Mouse (Mus musculus) heart, embryonic 10.5 days (tissue): Measurements from ENCODE around the gene B3gnt8. TPM values are rescaled to one million over a fixed set of nuclear protein-coding genes. Genes with fewer than 3 reads are reported as not detected.
A peak's percentile ranks its signal among the peaks of the same experiment; 100 is the strongest.

ENCODE experiments used
- DNase-seq: peaks from one replicate; pipeline ENCODE4 v3.0.0-alpha.2; 2017; ENCODE audit warnings: low spot score
- H3K27ac ChIP-seq: fragments of 300-500 bp; sonication (generic); 2 replicates; pipeline ENCODE4 v1.5.1; 2016; ENCODE audit warnings: mild to moderate bottlenecking
- H3K27me3 ChIP-seq: fragments of 300-500 bp; sonication (generic); 2 replicates; pipeline ENCODE4 v1.6.1; 2016; ENCODE audit warnings: mild to moderate bottlenecking; ENCODE audit not compliant: poor library complexity, insufficient read depth, severe bottlenecking
- H3K36me3 ChIP-seq: fragments of 300-500 bp; sonication (generic); 2 replicates; pipeline ENCODE4 v1.6.1; 2016; ENCODE audit warnings: mild to moderate bottlenecking, moderate library complexity
- H3K4me1 ChIP-seq: fragments of 300-500 bp; sonication (generic); 2 replicates; pipeline ENCODE4 v1.6.1; 2016; ENCODE audit warnings: mild to moderate bottlenecking
- H3K4me3 ChIP-seq: fragments of 300-500 bp; sonication (generic); 2 replicates; pipeline ENCODE4 v1.5.1; 2016; ENCODE audit warnings: mild to moderate bottlenecking, moderate library complexity
- H3K9me3 ChIP-seq: fragments of 300-500 bp; sonication (generic); 2 replicates; pipeline ENCODE4 v1.6.1; 2016; ENCODE audit warnings: mild to moderate bottlenecking, moderate library complexity
- WGBS: fragments of 180-500 bp; shearing (Covaris S2); methylation state at CpG from one replicate; pipeline ENCODE4 v1.1.7; 2016; 5-methylcytosine and 5-hydroxymethylcytosine counted together
- polyA plus RNA-seq: library from polyadenylated mRNA; unstranded; fragments of >200 nt; fragmentation: Nextera tagmentation; extraction: Ambion mirVana; gene quantifications from 2 replicates; pipeline ENCODE4 v1.2.1, GENCODE M21; 2016

Gene B3gnt8
- polyA plus RNA-seq, 1 experiment from 2014 or later, result 5.4 TPM

DNA sequence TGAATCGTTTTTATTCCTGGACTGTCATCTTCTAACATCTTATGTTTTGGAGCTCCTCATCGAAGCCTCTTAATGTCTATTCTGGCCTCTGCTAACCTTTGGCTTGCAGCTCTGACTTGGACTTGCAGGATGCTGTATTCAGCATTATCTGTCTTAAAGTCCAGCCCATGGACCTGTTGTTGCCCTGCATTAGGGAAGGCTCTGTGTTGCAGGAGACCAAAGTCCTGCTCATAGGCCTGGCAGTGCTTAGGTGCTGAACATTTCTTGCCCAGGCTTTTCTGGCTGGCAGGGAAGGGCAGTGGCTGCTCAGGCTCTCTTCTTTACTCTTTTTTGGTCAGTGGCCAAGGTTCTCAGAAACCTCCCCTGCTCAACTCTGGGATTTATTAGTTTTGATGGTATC lies 19.3 kb upstream of the B3gnt8 start:
- H3K36me3 ChIP-seq, result no peaks in the 10 kb centered on the region
- no peaks in the 10 kb centered on the region for H3K9me3 ChIP-seq
- WGBS, result 75% methylated on average over 2 of the region's 2 CpGs
- H3K27me3 ChIP-seq, result 0 out of 2 replicates have a peak, but pooled peaks cover 5% of the 10 kb centered on the region
- no peak overlapping the region for H3K4me3 ChIP-seq
- H3K27ac ChIP-seq, result no peak overlapping the region
- H3K4me1 ChIP-seq, result no peaks in the 10 kb centered on the region
- no peak for DNase-seq

DNA sequence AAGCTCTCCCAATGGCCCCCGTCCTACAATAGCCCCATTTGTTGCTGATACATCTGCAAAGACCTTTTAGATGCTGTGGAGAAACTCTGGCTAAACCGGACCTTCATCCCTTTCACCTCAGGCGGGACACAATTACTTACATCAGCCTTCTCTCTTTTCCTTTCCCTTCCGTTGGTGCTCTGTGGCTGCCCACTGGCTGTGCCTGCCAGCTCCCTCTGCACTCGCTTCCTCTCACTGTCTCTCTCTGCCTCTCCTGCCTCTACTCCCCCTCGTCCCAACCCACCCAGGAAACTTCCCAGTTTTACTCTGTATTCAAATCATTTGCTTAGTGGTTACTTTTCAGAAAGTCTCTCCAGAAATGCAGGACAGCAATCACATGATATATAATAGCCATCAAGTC lies 16.4 kb upstream of the B3gnt8 start:
- Histone ChIP-seq H3K27me3 (0 out of 2 replicates have a peak, but pooled peaks cover 5% of the 10 kb centered on the region), H3K4me3 (no peak overlapping the region), H3K9me3 (no peaks in the 10 kb centered on the region), H3K36me3 (no peaks in the 10 kb centered on the region), H3K27ac (no peak overlapping the region), H3K4me1 (no peaks in the 10 kb centered on the region)
- DNase-seq, result peak; percentile 20
- WGBS, result 33% methylated on average over 6 of the region's 6 CpGs

DNA sequence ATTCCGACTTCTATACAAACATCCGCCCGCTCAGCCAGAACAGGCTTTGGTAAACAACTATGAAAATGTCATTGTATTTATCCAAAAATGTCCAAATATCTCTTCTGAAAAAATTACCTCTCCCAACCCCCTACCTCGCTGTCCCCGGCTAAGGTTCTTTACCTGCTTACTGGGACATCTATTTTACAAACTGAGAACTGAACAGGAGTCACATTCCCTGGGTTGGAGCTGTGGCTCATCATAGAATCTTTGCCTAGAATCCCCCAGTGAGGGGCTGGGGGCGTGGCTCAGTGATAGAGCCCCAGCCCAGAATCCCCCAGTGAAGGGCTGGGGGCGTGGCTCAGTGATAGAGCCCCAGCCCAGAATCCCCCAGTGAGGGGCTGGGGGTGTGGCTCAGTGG lies 15.0 kb upstream of the B3gnt8 start:
- H3K27me3 ChIP-seq, result peaks cover 8% of the 10 kb centered on the region; the same call in 1 of the 2 replicates
- DNase-seq, result no peak
- no peaks in the 10 kb centered on the region for H3K36me3 ChIP-seq
- WGBS, result 48% methylated on average over 7 of the region's 7 CpGs
- H3K4me3 ChIP-seq, result no peak overlapping the region
- no peaks in the 10 kb centered on the region for H3K9me3 ChIP-seq
- H3K27ac ChIP-seq, result no peak overlapping the region
- no peaks in the 10 kb centered on the region for H3K4me1 ChIP-seq

DNA sequence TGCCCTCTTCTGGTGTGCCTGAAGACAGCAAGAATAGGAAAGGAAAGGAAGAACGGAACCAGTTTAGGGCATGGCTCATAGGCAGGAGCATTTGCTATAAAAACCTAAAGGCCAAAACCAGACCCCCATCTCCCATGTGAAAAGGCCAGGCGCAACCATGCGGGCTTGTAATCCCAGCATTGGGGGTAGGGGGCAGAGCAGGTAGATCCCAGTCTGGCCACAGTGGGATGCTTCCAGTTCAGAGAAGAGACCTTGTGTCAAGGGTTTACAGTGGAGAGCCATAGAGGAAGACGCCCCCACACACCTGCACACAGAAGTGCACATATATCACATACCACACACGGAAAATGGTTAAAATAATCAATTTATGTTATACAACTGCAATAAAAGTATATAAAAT lies 12.4 kb upstream of the B3gnt8 start:
- Histone ChIP-seq H3K27ac (no peak overlapping the region), H3K4me3 (no peak overlapping the region), H3K27me3 (peaks cover 8% of the 10 kb centered on the region; the same call in 1 of the 2 replicates), H3K36me3 (no peaks in the 10 kb centered on the region), H3K9me3 (no peaks in the 10 kb centered on the region), H3K4me1 (no peaks in the 10 kb centered on the region)
- peak; percentile 59 for DNase-seq
- WGBS, result 86% methylated on average over 5 of the region's 5 CpGs

DNA sequence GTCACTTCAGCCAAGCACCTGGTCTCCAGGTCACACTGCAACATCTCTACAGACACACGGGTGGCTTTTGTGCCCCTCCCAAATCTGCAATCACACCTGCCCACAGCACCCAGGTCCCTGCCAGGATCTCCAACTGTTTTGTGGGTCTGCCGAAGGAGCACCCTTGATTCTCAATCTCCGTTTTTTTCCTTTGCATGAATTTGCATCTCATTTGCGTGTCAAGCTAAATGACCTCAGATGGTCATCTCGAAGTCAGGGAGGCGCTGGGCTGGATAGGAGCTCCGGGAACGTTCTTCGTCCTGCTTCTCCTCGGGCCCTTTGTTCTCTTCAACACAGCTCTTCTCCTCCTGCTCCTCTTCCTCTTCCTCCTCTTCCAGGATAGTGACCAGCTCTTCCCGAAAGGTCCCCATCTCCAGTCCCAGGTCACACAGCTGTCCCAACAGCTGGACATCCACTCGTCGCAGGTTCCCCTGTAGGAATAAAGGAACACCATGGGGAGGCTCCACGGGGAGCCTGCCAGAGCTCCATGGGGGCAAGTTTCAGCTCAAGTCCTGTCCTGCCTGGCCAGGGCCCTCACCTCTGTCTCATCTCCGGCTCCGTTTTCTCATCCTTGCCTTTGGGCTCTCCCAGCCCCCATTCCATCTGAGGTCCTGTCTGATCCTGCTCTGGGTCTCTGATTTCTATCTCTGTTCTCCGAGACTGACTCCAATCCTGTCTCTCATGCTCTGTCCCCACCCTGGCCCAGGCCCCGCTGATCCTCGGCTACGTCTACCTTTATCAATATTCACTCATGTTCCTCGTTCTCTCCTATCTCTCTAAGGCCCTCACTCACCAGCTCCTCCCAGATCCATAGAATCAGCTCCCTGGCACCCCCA lies 11.4 kb upstream of the B3gnt8 start:
- Histone ChIP-seq H3K27me3 (peaks cover 8% of the 10 kb centered on the region; the same call in 1 of the 2 replicates), H3K9me3 (no peaks in the 10 kb centered on the region), H3K36me3 (no peaks in the 10 kb centered on the region), H3K4me3 (no peak overlapping the region), H3K4me1 (peaks cover 6% of the 10 kb centered on the region; the same call in 1 of the 2 replicates), H3K27ac (no peak overlapping the region)
- peak; percentile 66 for DNase-seq
- 62% methylated on average over 21 of the region's 21 CpGs for WGBS

DNA sequence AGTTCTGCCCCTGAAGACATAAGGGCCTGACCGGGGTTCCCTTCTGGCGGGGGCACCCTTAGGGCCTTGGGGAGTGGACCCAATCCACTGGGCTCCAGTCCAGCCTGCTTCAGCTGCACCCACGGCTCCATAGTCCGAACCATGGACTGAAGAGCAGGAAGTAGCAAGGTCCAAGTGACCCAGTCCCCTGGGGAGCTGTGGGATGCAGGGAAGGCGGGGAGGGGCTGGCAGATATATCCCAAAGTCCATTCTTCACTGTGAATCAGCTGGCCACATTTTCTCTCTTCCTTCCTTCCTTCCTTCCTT lies 10.8 kb upstream of the B3gnt8 start, which contains the start of gene Erich4:
Gene Erich4, minus strand, starts transcription at position 187 of the 306 bp plus-strand sequence.
- Histone ChIP-seq H3K27ac (no peak within 1 kb of the TSS), H3K9me3 (no peaks in the 10 kb centered on the region), H3K27me3 (peaks cover 8% of the 10 kb centered on the region; the same call in 1 of the 2 replicates), H3K4me3 (no peak within 1 kb of the TSS), H3K36me3 (peaks cover under 1% of the 10 kb centered on the region; the same call in 1 of the 2 replicates), H3K4me1 (peaks cover 8% of the 10 kb centered on the region; the same call in 1 of the 2 replicates)
- 75% methylated on average over 5 of the region's 5 CpGs for WGBS
- no peak for DNase-seq

DNA sequence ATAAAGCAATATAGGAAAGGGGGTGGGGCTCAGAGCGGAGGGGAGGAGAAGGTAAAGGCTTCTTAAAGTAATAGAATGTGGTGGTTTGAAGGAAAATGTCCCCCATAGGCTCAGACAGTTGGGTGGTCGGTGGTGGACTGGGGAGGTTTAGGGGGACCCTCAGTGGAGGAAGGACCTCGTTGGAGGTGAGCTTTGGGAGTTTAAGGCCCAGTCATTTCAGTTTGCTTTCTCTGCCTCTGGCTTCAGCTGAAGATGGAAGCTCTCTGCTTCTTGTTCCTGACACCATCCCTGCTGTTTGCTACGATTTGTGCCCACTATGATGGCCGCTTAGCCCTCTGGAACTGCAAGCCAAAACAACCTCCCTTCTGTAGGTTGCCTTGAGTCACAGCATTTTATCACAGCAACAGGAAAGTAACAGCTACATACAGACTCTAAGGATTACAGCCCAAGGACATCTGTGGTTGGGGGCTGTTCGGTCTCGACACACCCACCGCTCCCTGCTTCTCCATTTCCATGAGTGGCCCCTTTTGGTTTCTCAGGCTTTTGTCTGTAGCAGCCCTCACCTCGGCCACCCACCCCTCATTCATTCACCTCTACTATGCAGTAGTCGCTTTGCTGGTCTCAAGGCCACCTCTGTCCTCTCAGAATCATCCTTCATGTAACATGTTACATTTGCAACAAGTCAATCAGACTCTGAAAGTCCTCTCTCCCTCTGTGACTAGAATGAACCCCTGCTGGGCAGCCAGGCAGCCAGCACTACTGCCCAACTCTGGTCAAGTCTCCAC lies 8.9 kb upstream of the B3gnt8 start:
- WGBS, result 78% methylated on average over 10 of the region's 10 CpGs
- Histone ChIP-seq H3K4me3 (no peak overlapping the region), H3K4me1 (peaks cover 8% of the 10 kb centered on the region; the same call in 1 of the 2 replicates)

DNA sequence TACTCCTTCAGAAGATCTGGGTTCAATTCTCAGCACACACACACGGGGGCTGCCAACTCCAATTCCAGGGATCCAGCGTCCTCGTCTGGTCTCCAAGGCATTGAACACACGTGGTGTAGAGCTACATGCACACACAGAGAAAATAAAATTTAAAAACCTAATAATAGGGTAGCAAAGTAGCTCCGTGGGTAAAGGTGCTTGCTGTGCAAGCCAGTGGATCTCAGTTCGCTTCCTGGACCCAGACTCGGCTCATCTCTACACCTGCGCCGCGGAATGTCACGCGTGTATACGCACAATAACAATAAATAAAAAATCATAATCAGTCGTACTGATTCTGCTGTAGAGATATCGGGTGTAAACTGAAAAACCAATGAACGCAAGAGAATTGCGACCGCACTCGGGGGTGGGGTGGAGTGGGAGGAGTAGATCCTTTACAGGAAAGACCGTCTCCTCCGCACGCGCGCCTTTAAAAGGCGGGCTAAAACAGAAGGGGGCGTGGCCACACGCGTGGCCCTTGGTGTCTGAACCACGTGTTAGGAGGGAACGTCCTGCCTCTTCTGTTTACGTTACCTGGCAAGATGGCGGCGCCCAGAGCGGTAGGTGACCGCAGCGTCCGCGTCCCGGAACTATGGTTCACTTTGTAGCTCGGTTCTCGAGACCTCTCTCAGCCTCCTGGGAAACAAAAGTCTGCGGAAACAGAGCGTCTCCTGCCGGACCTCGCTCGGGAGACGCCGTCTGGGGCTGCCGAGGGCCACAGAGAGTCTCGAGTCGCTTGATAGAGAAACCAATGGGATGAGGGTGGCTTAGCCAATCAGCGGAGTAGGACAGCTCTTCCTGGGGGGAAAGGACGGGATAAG lies 7.4 kb upstream of the B3gnt8 start, which contains the start of gene Dmac2:
Gene Dmac2, plus strand, starts transcription at position 550 of the 857 bp plus-strand sequence.
- Histone ChIP-seq H3K27me3 (peaks cover 3% of the 10 kb centered on the region; the same call in 1 of the 2 replicates), H3K4me3 (peak within 1 kb of the TSS; percentile 83), H3K27ac (peak within 1 kb of the TSS; percentile 89), H3K4me1 (peaks cover 8% of the 10 kb centered on the region; the same call in 1 of the 2 replicates), H3K9me3 (no peaks in the 10 kb centered on the region), H3K36me3 (peaks cover 32% of the 10 kb centered on the region)
- WGBS, result 2% methylated on average over 53 of the region's 53 CpGs
- peak; percentile 98 for DNase-seq

More for the DNA sequence above, 8.9 kb upstream of the B3gnt8 start:
- Histone ChIP-seq H3K27ac (no peak overlapping the region), H3K27me3 (peaks cover 3% of the 10 kb centered on the region; the same call in 1 of the 2 replicates), H3K36me3 (peaks cover 19% of the 10 kb centered on the region), H3K9me3 (no peaks in the 10 kb centered on the region)
- peak; percentile 65 for DNase-seq

DNA sequence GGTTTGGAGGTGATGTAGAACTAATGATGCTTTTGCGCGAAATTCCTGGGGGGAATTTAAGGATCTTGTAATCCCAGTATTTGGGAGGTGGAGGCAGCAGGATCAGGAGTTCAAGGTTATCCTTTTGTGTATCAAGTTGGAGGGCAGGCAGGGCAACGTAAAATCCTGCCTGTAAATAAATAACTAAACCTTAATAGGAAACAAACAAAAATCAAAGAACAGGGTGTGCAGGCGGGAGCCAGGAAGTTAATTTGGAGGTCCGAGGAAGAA lies 6.8 kb upstream of the B3gnt8 start:
- 19% methylated on average over 5 of the region's 5 CpGs for WGBS
- Histone ChIP-seq H3K36me3 (peaks cover 37% of the 10 kb centered on the region), H3K4me3 (peak overlapping the region; percentile 83), H3K9me3 (no peaks in the 10 kb centered on the region), H3K27ac (peak overlapping the region; percentile 89), H3K4me1 (peaks cover 9% of the 10 kb centered on the region), H3K27me3 (peaks cover 3% of the 10 kb centered on the region; the same call in 1 of the 2 replicates)
- no peak for DNase-seq

DNA sequence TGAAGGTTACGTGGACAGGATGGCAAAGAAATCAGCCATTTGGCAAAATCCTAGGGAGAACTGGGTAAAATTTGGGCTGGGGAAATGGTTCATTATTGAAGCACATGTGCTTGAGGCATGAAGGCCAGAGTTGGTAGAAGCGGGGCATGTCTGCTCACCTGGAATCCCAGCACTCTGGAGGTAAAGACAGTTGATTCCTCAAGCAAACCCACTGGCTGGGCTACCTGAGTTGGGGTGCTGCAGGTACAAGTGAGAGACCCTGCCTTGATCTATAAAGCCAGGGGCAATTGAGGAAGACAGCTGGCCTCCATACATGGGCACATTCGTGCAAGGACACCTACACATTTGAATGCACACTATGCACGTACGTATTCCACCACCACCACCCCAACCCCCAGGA lies 6.4 kb upstream of the B3gnt8 start:
- DNase-seq, result peak; percentile 58
- peaks cover 41% of the 10 kb centered on the region for H3K36me3 ChIP-seq
- peak overlapping the region; percentile 83 for H3K4me3 ChIP-seq
- peaks cover 14% of the 10 kb centered on the region for H3K4me1 ChIP-seq
- WGBS, result 91% methylated on average over 5 of the region's 5 CpGs
- H3K27me3 ChIP-seq, result peaks cover 3% of the 10 kb centered on the region; the same call in 1 of the 2 replicates
- H3K9me3 ChIP-seq, result no peaks in the 10 kb centered on the region
- H3K27ac ChIP-seq, result no peak overlapping the region

DNA sequence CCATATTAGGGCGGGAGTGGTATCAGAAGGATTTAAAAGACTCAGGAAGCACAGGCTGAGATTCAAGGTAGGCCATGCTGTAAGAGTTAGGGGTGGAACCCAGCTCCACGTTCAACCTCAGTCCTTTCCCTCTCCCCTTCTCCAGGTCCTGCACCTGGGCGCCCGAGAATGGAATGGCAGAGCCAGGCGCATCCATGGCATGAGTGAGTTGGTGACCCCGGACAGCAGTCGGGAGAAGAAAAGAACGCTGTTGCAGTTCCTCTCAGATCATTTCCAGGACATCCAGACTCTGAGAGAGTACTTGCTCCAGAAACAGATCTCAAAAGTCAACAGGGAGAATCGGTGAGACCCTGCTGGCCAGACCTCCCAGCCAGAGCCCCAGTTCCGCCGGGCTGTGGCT lies 5.7 kb upstream of the B3gnt8 start:
- Histone ChIP-seq H3K4me1 (peaks cover 17% of the 10 kb centered on the region), H3K36me3 (peaks cover 47% of the 10 kb centered on the region), H3K27me3 (no peaks in the 10 kb centered on the region), H3K9me3 (no peaks in the 10 kb centered on the region), H3K27ac (no peak overlapping the region), H3K4me3 (no peak overlapping the region)
- peak; percentile 31 for DNase-seq
- 89% methylated on average over 11 of the region's 11 CpGs for WGBS

DNA sequence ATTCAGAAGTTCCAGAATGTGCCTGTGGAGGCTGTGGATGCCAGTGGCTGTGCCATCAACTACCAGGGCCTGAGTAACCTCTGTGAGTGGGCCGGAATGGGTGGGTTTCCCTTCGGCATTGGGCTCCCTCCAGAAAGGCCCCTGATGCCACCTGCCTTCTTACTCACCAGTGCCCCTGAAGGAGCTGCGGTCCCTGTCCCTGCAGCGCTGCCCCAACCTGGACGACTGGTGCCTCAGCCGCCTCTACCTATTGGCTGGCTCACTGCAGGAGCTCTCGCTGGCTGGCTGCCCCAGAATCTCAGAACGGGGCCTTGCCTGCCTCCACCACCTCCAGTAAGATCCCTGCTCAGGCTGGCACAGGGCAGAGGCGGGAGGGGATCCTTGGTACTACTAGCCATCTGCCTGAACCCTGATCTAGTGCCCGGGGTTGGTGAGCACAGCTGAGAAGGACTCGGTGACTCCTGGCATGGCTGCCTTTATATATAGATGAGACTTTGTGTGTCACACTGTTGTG lies 2.5 kb upstream of the B3gnt8 start:
- Histone ChIP-seq H3K27ac (no peak overlapping the region), H3K4me1 (peaks cover 47% of the 10 kb centered on the region), H3K36me3 (peaks cover 48% of the 10 kb centered on the region), H3K27me3 (0 out of 2 replicates have a peak, but pooled peaks cover 4% of the 10 kb centered on the region), H3K9me3 (no peaks in the 10 kb centered on the region), H3K4me3 (no peak overlapping the region)
- no peak for DNase-seq
- WGBS, result 89% methylated on average over 11 of the region's 11 CpGs
